Mouse (Mus musculus) stomach, embryonic 14.5 days (tissue): ENCODE results near the gene Cdnf. TPM values are rescaled to one million over a fixed set of nuclear protein-coding genes. Genes with fewer than 3 reads are reported as not detected.

ENCODE experiments used
- ATAC-seq: fragments of 200-750 bp; cut with Nextera tagmentation; 2 replicates; pipeline ENCODE4 v1.8.0; 2017; ENCODE audit warnings: low read depth, moderate TSS enrichment; ENCODE audit not compliant: insufficient number of reproducible peaks, insufficient read depth, low FRiP score
- H3K27ac ChIP-seq: fragments of 300-500 bp; sonication (generic); 2 replicates; pipeline ENCODE4 v1.5.1; 2014; ENCODE audit warnings: mild to moderate bottlenecking, low read length, moderate library complexity, mixed read lengths
- H3K27me3 ChIP-seq: fragments of 300-500 bp; sonication (generic); 2 replicates; pipeline ENCODE4 v1.6.1; 2014; ENCODE audit warnings: low read length, control low read depth, mixed read lengths; ENCODE audit not compliant: control insufficient read depth, insufficient read depth
- H3K36me3 ChIP-seq: fragments of 300-500 bp; sonication (generic); 2 replicates; pipeline ENCODE4 v1.6.1; 2014; ENCODE audit warnings: mild to moderate bottlenecking, control low read depth, low read length, moderate library complexity, mixed read lengths; ENCODE audit not compliant: control insufficient read depth, insufficient read depth
- H3K4me1 ChIP-seq: fragments of 300-500 bp; sonication (generic); 2 replicates; pipeline ENCODE4 v1.6.1; 2014; ENCODE audit warnings: low read length, control low read depth, mixed read lengths; ENCODE audit not compliant: control insufficient read depth, insufficient read depth
- H3K4me2 ChIP-seq: fragments of 300-500 bp; sonication (generic); replicated peaks from 2 replicates; pipeline ENCODE4 v1.6.1; 2014; ENCODE audit warnings: low read depth, low read length, control low read depth
- H3K4me3 ChIP-seq: fragments of 300-500 bp; sonication (generic); 2 replicates; pipeline ENCODE4 v1.5.1; 2014; ENCODE audit warnings: low read depth, low read length, control low read depth
- H3K9ac ChIP-seq: fragments of 300-500 bp; sonication (generic); replicated peaks from 2 replicates; pipeline ENCODE4 v1.6.1; 2014; ENCODE audit warnings: low read depth, mild to moderate bottlenecking, control low read depth, low read length, moderate library complexity, mixed read lengths
- H3K9me3 ChIP-seq: fragments of 300-500 bp; sonication (generic); 2 replicates; pipeline ENCODE4 v1.6.1; 2016; ENCODE audit warnings: low read depth, low read length, control low read depth; ENCODE audit not compliant: control insufficient read depth
- WGBS: fragments of 180-500 bp; shearing (Covaris S2); extraction: QIAGEN DNeasy Blood & Tissue Kit; methylation state at CpG from one replicate; pipeline ENCODE4 v1.1.7; 2014; 5-methylcytosine and 5-hydroxymethylcytosine counted together
- polyA plus RNA-seq: library from polyadenylated mRNA; unstranded; fragments of >200 nt; fragmentation: Nextera tagmentation; extraction: Ambion mirVana; gene quantifications from 2 replicates; pipeline ENCODE4 v1.2.1, GENCODE M21; 2014

The Cdnf gene
- polyA plus RNA-seq, 1 experiment from 2014 or later, result 0.10 TPM

GRCm38 (mm10) chr2:3570186-3570585 is 57.4 kb downstream of the Cdnf start, which contains the start of gene Fam107b:
TSS of gene Fam107b (plus strand) at chr2:3570488.
- H3K9ac ChIP-seq, result no peak within 1 kb of the TSS
- no peaks in the 10 kb centered on the region for H3K9me3 ChIP-seq
- ATAC-seq, result no peak
- H3K27ac ChIP-seq, result no peak within 1 kb of the TSS
- 68% methylated on average over 12 of the region's 12 CpGs for WGBS
- no peaks in the 10 kb centered on the region for H3K27me3 ChIP-seq
- no peak within 1 kb of the TSS for H3K4me2 ChIP-seq
- no peak within 1 kb of the TSS for H3K4me3 ChIP-seq
- no peaks in the 10 kb centered on the region for H3K4me1 ChIP-seq
- no peaks in the 10 kb centered on the region for H3K36me3 ChIP-seq

GRCm38 (mm10) chr2:3570606-3571005 is 57.8 kb downstream of the Cdnf start:
- H3K9me3 ChIP-seq, result no peaks in the 10 kb centered on the region
- H3K36me3 ChIP-seq, result no peaks in the 10 kb centered on the region
- H3K9ac ChIP-seq, result no peak overlapping the region
- H3K27ac ChIP-seq, result no peak overlapping the region
- no peak for ATAC-seq
- no peaks in the 10 kb centered on the region for H3K4me1 ChIP-seq
- WGBS, result 79% methylated on average over 11 of the region's 11 CpGs
- H3K4me3 ChIP-seq, result no peak overlapping the region
- no peaks in the 10 kb centered on the region for H3K27me3 ChIP-seq
- no peak overlapping the region for H3K4me2 ChIP-seq

DNA sequence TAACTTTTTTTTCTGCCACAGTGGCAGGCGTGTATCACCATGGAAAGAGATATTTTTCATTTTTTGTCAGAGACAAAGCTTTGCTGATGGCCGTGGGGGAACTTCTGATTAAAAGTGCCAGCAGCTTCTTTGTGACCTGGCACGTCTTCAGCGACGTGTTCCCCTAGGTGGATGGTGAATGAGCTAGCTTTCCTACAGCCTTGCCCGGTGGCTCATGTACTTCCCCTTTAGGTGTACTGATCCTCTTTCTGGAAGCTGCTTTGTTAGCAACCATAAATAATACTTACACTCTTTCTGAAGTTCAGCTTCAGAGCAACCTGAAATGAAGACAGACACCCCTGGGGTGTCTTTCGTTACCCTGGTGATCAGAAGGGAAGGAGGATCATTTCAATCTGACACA is 61.1 kb downstream of the Cdnf start:
- no peak overlapping the region for H3K27ac ChIP-seq
- H3K27me3 ChIP-seq, result no peaks in the 10 kb centered on the region
- ATAC-seq, result no peak
- no peak overlapping the region for H3K4me2 ChIP-seq
- no peaks in the 10 kb centered on the region for H3K36me3 ChIP-seq
- H3K4me3 ChIP-seq, result no peak overlapping the region
- no peaks in the 10 kb centered on the region for H3K9me3 ChIP-seq
- no peaks in the 10 kb centered on the region for H3K4me1 ChIP-seq
- no peak overlapping the region for H3K9ac ChIP-seq
- WGBS, result 76% methylated on average over 7 of the region's 7 CpGs

DNA sequence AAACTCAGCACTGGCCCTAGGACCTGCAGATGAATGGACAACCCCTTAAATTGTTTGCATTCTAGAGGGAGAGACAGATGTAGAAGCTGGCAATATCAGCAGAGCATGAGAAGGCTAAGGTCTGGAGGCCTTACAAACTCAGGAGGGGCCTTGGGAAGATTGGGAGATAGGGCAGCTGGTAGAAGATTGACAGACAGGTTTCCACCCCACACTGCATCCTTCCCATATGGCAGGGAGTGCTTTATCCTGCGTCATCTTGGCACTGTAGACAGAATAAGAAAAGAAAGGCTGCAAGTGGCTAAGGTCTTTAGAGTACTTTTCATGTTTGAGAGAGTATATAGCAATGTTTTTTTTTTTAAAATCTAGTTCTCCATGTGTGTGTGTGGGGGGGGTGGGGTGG is 62.3 kb downstream of the Cdnf start:
- Histone ChIP-seq H3K4me1 (no peaks in the 10 kb centered on the region), H3K9ac (no peak overlapping the region), H3K4me3 (no peak overlapping the region), H3K27me3 (no peaks in the 10 kb centered on the region), H3K36me3 (no peaks in the 10 kb centered on the region), H3K4me2 (no peak overlapping the region), H3K27ac (no peak overlapping the region), H3K9me3 (no peaks in the 10 kb centered on the region)
- no peak for ATAC-seq
- 87% methylated on average over 1 of the region's 1 CpGs for WGBS

Other genes with a start within 250 kb of the Cdnf start
- gene Nmt2, start 228.8 kb upstream of the Cdnf start, polyA plus RNA-seq, result 49.5 and 49.8 TPM in 2 replicates
- 23.3 and 25.4 TPM in 2 replicates for gene Rpp38, start 180.4 kb upstream of the Cdnf start, polyA plus RNA-seq
- gene Acbd7, start 176.9 kb upstream of the Cdnf start, polyA plus RNA-seq, result 1.1 and 1.4 TPM in 2 replicates
- not detected in 2 replicates for gene Olah, start 115.8 kb upstream of the Cdnf start, polyA plus RNA-seq
- not detected in 2 replicates for gene Meig1, start 90.4 kb upstream of the Cdnf start, polyA plus RNA-seq
- 6.4 and 9.6 TPM in 2 replicates for gene Dclre1c, start 88.9 kb upstream of the Cdnf start, polyA plus RNA-seq
- gene Suv39h2, start 38.0 kb upstream of the Cdnf start, polyA plus RNA-seq, result 16.8 and 17.9 TPM in 2 replicates
- 4.8 and 6.8 TPM in 2 replicates for gene Gm45902, start 240 bp upstream of the Cdnf start, polyA plus RNA-seq
- gene Hspa14, start 216 bp upstream of the Cdnf start, polyA plus RNA-seq, result 103 TPM in 2 replicates
- 55.4 and 59.2 TPM in 2 replicates for gene Fam107b, start 57.5 kb downstream of the Cdnf start, polyA plus RNA-seq